Mouse (Mus musculus) brain, embryonic 14.5 days (tissue): ENCODE data around the gene Gm36176.

Experiments
- CTCF ChIP-seq: fragments of 200-500 bp; IDR thresholded peaks from 2 replicates; pipeline ENCODE4 v1.5.1; 2012; ENCODE audit warnings: inconsistent platforms, mild to moderate bottlenecking, moderate library complexity, borderline replicate concordance; ENCODE audit not compliant: insufficient read depth, insufficient read length; ENCODE audit errors: extremely low read depth
- POLR2A ChIP-seq: fragments of 200-500 bp; IDR thresholded peaks from 2 replicates; pipeline ENCODE4 v1.6.1; 2012; ENCODE audit warnings: mild to moderate bottlenecking, inconsistent platforms, borderline replicate concordance; ENCODE audit not compliant: poor library complexity, insufficient read depth, insufficient read length, severe bottlenecking; ENCODE audit errors: extremely low read depth

- no peak for TF ChIP-seq CTCF
- no peak for TF ChIP-seq POLR2A
Observed at GRCm38 (mm10) chr10:77852559-77852958, 6.0 kb downstream of the Gm36176 start, which contains the start of gene Gm10318.
